Mouse (Mus musculus): ENCODE data around the gene Slc25a34. TPM values are rescaled to one million over a fixed set of nuclear protein-coding genes. Genes with fewer than 3 reads are reported as not detected.

The Slc25a34 gene
- total RNA-seq (2014; rRNA removed; ENCODE audit: low replicate concordance) (12.8 and 56.2 TPM in 2 replicates), polyA plus RNA-seq (2015; fragmentation: Nextera tagmentation; extraction: Ambion mirVana) (17.9 and 20.6 TPM in 2 replicates)

DNA sequence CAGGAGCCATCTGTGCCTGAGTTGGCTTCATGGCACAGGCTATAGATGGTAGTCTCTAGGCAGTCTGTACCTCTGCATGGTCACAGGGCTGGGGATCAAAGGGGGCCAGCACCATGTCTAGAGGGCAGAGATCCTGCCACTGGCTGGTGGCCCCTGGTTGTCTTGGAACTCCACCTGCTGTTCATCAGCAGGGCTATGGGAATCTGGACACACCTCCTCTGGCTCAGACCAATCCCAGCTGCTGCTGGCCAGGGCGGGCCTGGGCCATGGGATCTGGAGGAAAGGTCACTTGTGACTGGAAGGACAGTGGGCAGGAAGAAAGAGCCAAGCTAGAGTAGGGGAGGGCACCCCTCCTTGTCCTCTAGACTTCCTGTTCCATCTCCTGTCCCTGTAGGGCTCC is at the start of gene Slc25a34:
Gene Slc25a34, minus strand, starts transcription at position 156 of the 400 bp plus-strand sequence.
- 25% methylated on average over 1 of the region's 1 CpGs for WGBS
- Histone ChIP-seq H3K27me3 (ENCODE audit: control insufficient read depth, insufficient read depth, low read length) (no peaks in the 10 kb centered on the region), H3K9ac (replicated peaks; ENCODE audit: low read depth, low read length) (no peak within 1 kb of the TSS; the same call in 1 of the 2 replicates), H3K27ac (ENCODE audit: low read depth) (peak within 1 kb of the TSS; percentile 91), H3K36me3 (replicated peaks; ENCODE audit: control insufficient read depth, insufficient read depth, low read length) (peaks cover 32% of the 10 kb centered on the region), H3K4me3 (ENCODE audit: low read depth, low read length) (peak within 1 kb of the TSS; percentile 26; the same call in 1 of the 2 replicates), H3K9me3 (replicated peaks; ENCODE audit: control insufficient read depth, low read length) (no peaks in the 10 kb centered on the region), H3K4me1 (ENCODE audit: control insufficient read depth, insufficient read depth) (peaks cover 10% of the 10 kb centered on the region), H3K4me2 (ENCODE audit: low read depth, low read length) (peak within 1 kb of the TSS; percentile 46)
- TF ChIP-seq EP300 (IDR thresholded peaks at IDR 0.05; ENCODE audit: low read depth) (peak; percentile 57; the same call in 1 of the 2 replicates), CTCF (IDR thresholded peaks at IDR 0.05; ENCODE audit: low read depth) (peak; percentile 32)
- DNase-seq (ENCODE audit: low spot score) (peak; percentile 92), ATAC-seq (ENCODE audit: insufficient read depth, low read depth) (peak; percentile 94)

DNA sequence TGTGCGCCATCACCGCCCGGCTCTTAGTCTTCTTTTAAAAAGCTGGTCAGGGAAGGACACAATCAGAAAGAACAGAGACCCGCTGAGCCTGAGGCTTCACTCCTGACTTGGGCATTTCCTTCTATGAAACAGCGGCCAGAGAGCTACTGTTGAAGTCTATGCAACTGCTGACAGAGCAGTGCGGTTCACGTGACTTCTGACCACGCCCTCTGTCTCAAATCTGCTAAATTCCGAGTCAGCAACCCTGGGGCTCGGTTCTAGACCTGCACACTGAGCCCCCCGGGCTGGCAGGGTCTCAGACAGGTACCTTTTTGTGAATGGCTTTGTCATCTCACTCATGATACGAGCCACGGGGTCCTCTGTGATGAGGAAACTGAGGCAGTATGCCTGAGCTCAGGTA is 48.7 kb upstream of the Slc25a34 start:
- DNase-seq (ENCODE audit: low spot score) = no peak
- Histone ChIP-seq H3K9ac (replicated peaks; ENCODE audit: low read depth, low read length) (no peak overlapping the region), H3K27me3 (ENCODE audit: control insufficient read depth, insufficient read depth, low read length) (no peaks in the 10 kb centered on the region), H3K36me3 (replicated peaks; ENCODE audit: control insufficient read depth, insufficient read depth, low read length) (no peaks in the 10 kb centered on the region), H3K4me2 (ENCODE audit: low read depth, low read length) (no peak overlapping the region), H3K27ac (ENCODE audit: low read depth) (no peak overlapping the region), H3K4me3 (ENCODE audit: low read depth, low read length) (no peak overlapping the region), H3K9me3 (replicated peaks; ENCODE audit: control insufficient read depth, low read length) (no peaks in the 10 kb centered on the region), H3K4me1 (ENCODE audit: control insufficient read depth, insufficient read depth) (0 out of 2 replicates have a peak, but pooled peaks cover 5% of the 10 kb centered on the region)
- 75% methylated on average over 13 of the region's 13 CpGs for WGBS
- TF ChIP-seq CTCF (IDR thresholded peaks at IDR 0.05; ENCODE audit: low read depth) (no peak), EP300 (IDR thresholded peaks at IDR 0.05; ENCODE audit: low read depth) (no peak)
- ATAC-seq (ENCODE audit: insufficient read depth, low read depth) = no peak

DNA sequence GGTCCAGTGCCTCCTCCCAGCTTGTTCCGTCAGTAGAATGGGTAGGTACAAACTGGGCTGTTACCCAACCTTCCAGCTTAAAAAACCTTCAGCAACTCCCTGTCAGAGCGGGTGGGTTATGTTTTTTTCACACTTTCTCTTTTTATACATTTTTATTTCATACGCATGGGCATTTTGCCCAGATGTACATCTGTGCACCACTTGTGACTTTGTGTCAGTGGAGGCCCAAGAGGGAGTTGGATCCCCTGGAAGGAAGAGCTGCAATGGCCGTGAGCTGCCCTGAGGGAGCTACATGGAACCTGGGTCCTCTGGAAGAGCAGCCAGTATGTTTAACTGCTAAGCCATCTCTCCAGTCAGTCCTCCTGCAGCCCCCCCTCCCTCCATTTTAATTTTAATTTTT is 47.8 kb upstream of the Slc25a34 start:
- WGBS = 74% methylated on average over 4 of the region's 4 CpGs
- H3K27ac ChIP-seq (ENCODE audit: low read depth) = no peak overlapping the region
- H3K4me3 ChIP-seq (ENCODE audit: low read depth, low read length) = no peak overlapping the region

DNA sequence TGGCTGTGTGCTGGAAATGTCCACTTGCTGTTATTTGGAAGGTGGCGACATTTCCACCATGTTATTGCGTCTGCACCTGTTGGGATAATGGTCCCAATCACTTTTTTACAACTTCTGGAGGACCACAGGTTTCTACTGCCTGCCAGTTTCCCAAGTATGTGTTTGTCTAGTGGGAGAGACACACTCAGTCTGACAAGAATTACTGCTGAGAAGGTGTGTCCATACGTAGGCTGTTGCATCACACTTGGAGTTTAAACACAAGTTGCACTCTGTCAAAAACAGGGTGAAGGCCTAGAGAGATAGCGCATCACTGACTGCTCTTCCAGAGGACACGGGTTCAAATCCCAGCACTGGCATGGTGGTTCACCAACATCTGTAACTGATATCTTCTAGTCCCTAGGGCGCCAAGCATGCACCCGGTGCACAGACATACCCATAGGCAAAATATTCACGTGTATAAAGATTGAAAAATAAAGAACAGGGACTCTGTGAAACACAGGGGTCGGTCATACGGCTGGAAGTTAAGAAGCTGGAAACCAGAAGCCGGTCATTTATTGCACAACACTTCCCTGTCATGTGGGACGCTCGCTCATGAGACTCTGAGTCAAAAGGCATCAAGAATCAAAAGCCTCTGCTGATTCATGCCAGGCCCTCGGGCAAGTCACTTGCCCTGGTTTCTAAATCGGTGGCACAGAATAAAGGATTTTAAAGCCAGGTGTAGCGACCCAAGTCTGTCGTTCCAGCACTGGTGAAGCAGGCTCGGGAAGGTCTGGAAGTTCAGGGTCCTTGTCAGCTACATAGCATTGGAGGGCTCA is 46.5 kb upstream of the Slc25a34 start:
- Histone ChIP-seq H3K9me3 (replicated peaks; ENCODE audit: control insufficient read depth, low read length) (no peaks in the 10 kb centered on the region), H3K9ac (replicated peaks; ENCODE audit: low read depth, low read length) (no peak overlapping the region), H3K4me3 (ENCODE audit: low read depth, low read length) (no peak overlapping the region), H3K36me3 (replicated peaks; ENCODE audit: control insufficient read depth, insufficient read depth, low read length) (no peaks in the 10 kb centered on the region), H3K27me3 (ENCODE audit: control insufficient read depth, insufficient read depth, low read length) (no peaks in the 10 kb centered on the region), H3K4me1 (ENCODE audit: control insufficient read depth, insufficient read depth) (0 out of 2 replicates have a peak, but pooled peaks cover under 1% of the 10 kb centered on the region), H3K27ac (ENCODE audit: low read depth) (no peak overlapping the region), H3K4me2 (ENCODE audit: low read depth, low read length) (no peak overlapping the region)
- TF ChIP-seq EP300 (IDR thresholded peaks at IDR 0.05; ENCODE audit: low read depth) = no peak
- TF ChIP-seq CTCF (IDR thresholded peaks at IDR 0.05; ENCODE audit: low read depth) = no peak
- no peak for ATAC-seq (ENCODE audit: insufficient read depth, low read depth)
- no peak for DNase-seq (ENCODE audit: low spot score)
- 84% methylated on average over 18 of the region's 18 CpGs for WGBS

More for the DNA sequence above, 47.8 kb upstream of the Slc25a34 start:
- DNase-seq (ENCODE audit: low spot score) (no peak), ATAC-seq (ENCODE audit: insufficient read depth, low read depth) (no peak)
- H3K4me1 ChIP-seq (ENCODE audit: control insufficient read depth, insufficient read depth) = 0 out of 2 replicates have a peak, but pooled peaks cover 5% of the 10 kb centered on the region
- H3K4me2 ChIP-seq (ENCODE audit: low read depth, low read length) = no peak overlapping the region
- no peaks in the 10 kb centered on the region for H3K9me3 ChIP-seq (replicated peaks; ENCODE audit: control insufficient read depth, low read length)
- TF ChIP-seq EP300 (IDR thresholded peaks at IDR 0.05; ENCODE audit: low read depth) (no peak), CTCF (IDR thresholded peaks at IDR 0.05; ENCODE audit: low read depth) (no peak)
- H3K9ac ChIP-seq (replicated peaks; ENCODE audit: low read depth, low read length) = no peak overlapping the region
- no peaks in the 10 kb centered on the region for H3K27me3 ChIP-seq (ENCODE audit: control insufficient read depth, insufficient read depth, low read length)
- no peaks in the 10 kb centered on the region for H3K36me3 ChIP-seq (replicated peaks; ENCODE audit: control insufficient read depth, insufficient read depth, low read length)

DNA sequence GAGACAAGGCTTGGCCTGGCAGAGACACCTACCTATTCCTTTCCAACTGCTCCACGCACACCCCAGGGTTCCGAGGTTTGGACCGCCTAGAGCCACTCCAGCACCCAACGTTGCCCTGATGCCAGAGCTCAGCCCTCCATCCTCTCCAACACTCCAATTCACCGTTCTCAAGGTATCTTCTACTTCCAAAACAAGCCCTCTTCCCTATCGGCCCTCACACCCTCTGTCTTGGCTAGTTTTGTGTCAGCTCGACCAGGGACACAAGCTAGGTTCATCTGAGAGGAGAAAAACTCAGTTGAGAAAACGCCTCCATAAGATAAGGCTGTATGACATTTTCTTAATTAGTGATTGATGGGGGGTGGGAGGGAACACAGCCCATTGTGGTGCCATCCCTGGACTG is 41.2 kb upstream of the Slc25a34 start, which contains the start of gene Plekhm2:
Gene Plekhm2, minus strand, starts transcription at position 101 of the 400 bp plus-strand sequence.
- no peak for ATAC-seq (ENCODE audit: insufficient read depth, low read depth)
- WGBS = 43% methylated on average over 8 of the region's 8 CpGs

More for the DNA sequence above, 41.2 kb upstream of the Slc25a34 start, which contains the start of gene Plekhm2:
- TF ChIP-seq CTCF (IDR thresholded peaks at IDR 0.05; ENCODE audit: low read depth) (no peak), EP300 (IDR thresholded peaks at IDR 0.05; ENCODE audit: low read depth) (no peak)
- peak within 1 kb of the TSS; percentile 91 for H3K9ac ChIP-seq (replicated peaks; ENCODE audit: low read depth, low read length)
- peak within 1 kb of the TSS; percentile 86 for H3K4me3 ChIP-seq (ENCODE audit: low read depth, low read length)
- DNase-seq (ENCODE audit: low spot score) = no peak
- H3K9me3 ChIP-seq (replicated peaks; ENCODE audit: control insufficient read depth, low read length) = no peaks in the 10 kb centered on the region
- no peaks in the 10 kb centered on the region for H3K27me3 ChIP-seq (ENCODE audit: control insufficient read depth, insufficient read depth, low read length)
- H3K27ac ChIP-seq (ENCODE audit: low read depth) = peak within 1 kb of the TSS; percentile 93
- H3K4me1 ChIP-seq (ENCODE audit: control insufficient read depth, insufficient read depth) = peaks cover 14% of the 10 kb centered on the region; the same call in 1 of the 2 replicates
- peaks cover 13% of the 10 kb centered on the region for H3K36me3 ChIP-seq (replicated peaks; ENCODE audit: control insufficient read depth, insufficient read depth, low read length)
- peak within 1 kb of the TSS; percentile 87 for H3K4me2 ChIP-seq (ENCODE audit: low read depth, low read length)

Measured in heart, postnatal 0 days (tissue).